Mouse (Mus musculus): ENCODE measurements at regions not wholly inside any gene's neighbourhood (a gene's known extent, or its start where the extent isn't known, plus 50 kb on each side); places are given as distances from the start of the nearest gene placed in this dataset.

DNA sequence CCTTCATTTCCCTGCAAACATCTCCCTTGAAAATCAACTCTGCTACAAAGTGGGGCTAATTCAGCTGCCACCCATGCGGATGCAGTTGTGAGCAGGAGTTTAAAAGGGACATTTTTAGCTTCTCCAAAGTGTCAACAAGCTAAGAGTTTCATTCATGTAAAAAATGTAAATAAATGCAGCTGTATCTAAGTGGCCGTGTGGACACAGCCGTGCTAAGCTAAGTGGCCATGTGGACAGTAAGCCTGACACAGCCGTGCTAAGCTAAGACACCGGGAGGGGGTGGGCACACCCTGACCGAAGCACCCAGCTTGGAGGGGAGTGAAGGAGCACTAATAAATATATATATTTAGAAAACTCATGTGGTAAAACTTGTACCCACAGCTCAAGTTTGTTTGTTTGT lies 52.6 kb upstream of the Cnih3 start:
- TF ChIP-seq CTCF (IDR thresholded peaks at IDR 0.05; ENCODE audit: low read depth) = no peak
- TF ChIP-seq EP300 (optimal IDR thresholded peaks at IDR 0.05) = no peak
